Mouse (Mus musculus) kidney, embryonic 15.5 days (tissue): ENCODE measurements around the gene Ccn2. TPM values are rescaled to one million over a fixed set of nuclear protein-coding genes. Genes with fewer than 3 reads are reported as not detected.

Experiments
- ATAC-seq: fragments of 200-750 bp; cut with Nextera tagmentation; replicated peaks from 2 replicates; pipeline ENCODE4 v1.8.0; 2017; ENCODE audit warnings: moderate TSS enrichment; ENCODE audit not compliant: low FRiP score
- H3K27ac ChIP-seq: fragments of 300-500 bp; sonication (generic); 2 replicates; pipeline ENCODE4 v1.5.1; 2015; ENCODE audit warnings: mild to moderate bottlenecking, inconsistent platforms
- H3K27me3 ChIP-seq: fragments of 300-500 bp; sonication (generic); 2 replicates; pipeline ENCODE4 v1.6.1; 2015; ENCODE audit warnings: inconsistent platforms
- H3K36me3 ChIP-seq: fragments of 300-500 bp; sonication (generic); 2 replicates; pipeline ENCODE4 v1.6.1; 2015; ENCODE audit warnings: inconsistent platforms
- H3K4me1 ChIP-seq: fragments of 300-500 bp; sonication (generic); 2 replicates; pipeline ENCODE4 v1.6.1; 2015; ENCODE audit warnings: inconsistent platforms
- H3K4me2 ChIP-seq: fragments of 300-500 bp; sonication (generic); 2 replicates; pipeline ENCODE4 v1.6.1; 2015; ENCODE audit warnings: moderate library complexity, mild to moderate bottlenecking, inconsistent platforms
- H3K4me3 ChIP-seq: fragments of 300-500 bp; sonication (generic); replicated peaks from 2 replicates; pipeline ENCODE4 v1.5.1; 2015; ENCODE audit warnings: mild to moderate bottlenecking, inconsistent platforms
- H3K9ac ChIP-seq: fragments of 300-500 bp; sonication (generic); 2 replicates; pipeline ENCODE4 v1.6.1; 2015; ENCODE audit warnings: mild to moderate bottlenecking, inconsistent platforms
- H3K9me3 ChIP-seq: fragments of 300-500 bp; sonication (generic); replicated peaks from 2 replicates; pipeline ENCODE4 v1.6.1; 2016; ENCODE audit warnings: inconsistent platforms
- WGBS: fragments of 180-500 bp; shearing (Covaris S2); methylation state at CpG from one replicate; pipeline ENCODE4 v1.1.7; 2015; ENCODE audit warnings: mixed read lengths; 5-methylcytosine and 5-hydroxymethylcytosine counted together
- polyA plus RNA-seq: library from polyadenylated mRNA; unstranded; fragments of >200 nt; fragmentation: Nextera tagmentation; extraction: Ambion mirVana; gene quantifications from 2 replicates; pipeline ENCODE4 v1.2.1, GENCODE M21; 2015

Ccn2 gene
- polyA plus RNA-seq, result 8.7 and 10.0 TPM in 2 replicates

DNA sequence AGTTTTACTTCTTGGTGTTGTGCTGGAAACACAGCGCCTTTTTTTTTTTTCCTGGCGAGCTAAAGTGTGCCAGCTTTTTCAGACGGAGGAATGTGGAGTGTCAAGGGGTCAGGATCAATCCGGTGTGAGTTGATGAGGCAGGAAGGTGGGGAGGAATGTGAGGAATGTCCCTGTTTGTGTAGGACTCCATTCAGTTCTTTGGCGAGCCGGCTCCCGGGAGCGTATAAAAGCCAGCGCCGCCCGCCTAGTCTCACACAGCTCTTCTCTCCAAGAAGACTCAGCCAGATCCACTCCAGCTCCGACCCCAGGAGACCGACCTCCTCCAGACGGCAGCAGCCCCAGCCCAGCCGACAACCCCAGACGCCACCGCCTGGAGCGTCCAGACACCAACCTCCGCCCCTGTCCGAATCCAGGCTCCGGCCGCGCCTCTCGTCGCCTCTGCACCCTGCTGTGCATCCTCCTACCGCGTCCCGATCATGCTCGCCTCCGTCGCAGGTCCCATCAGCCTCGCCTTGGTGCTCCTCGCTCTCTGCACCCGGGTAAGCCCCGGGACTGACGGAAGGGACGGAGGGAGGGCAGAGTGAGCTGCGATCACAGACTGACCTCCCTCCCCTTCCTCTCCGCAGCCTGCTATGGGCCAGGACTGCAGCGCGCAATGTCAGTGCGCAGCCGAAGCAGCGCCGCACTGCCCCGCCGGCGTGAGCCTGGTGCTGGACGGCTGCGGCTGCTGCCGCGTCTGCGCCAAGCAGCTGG lies at the start of gene Ccn2:
Gene Ccn2, plus strand, starts transcription at position 193 of the 753 bp plus-strand sequence.
- WGBS, result under 1% methylated on average over 53 of the region's 53 CpGs
- H3K36me3 ChIP-seq, result no peaks in the 10 kb centered on the region
- H3K27me3 ChIP-seq, result no peaks in the 10 kb centered on the region
- no peaks in the 10 kb centered on the region for H3K9me3 ChIP-seq
- peak; percentile 92 for ATAC-seq
- peak within 1 kb of the TSS; percentile 93 for H3K27ac ChIP-seq
- peak within 1 kb of the TSS; percentile 73 for H3K9ac ChIP-seq
- H3K4me2 ChIP-seq, result peak within 1 kb of the TSS; percentile 73
- peak within 1 kb of the TSS; percentile 73 for H3K4me3 ChIP-seq
- H3K4me1 ChIP-seq, result peaks cover 46% of the 10 kb centered on the region

DNA sequence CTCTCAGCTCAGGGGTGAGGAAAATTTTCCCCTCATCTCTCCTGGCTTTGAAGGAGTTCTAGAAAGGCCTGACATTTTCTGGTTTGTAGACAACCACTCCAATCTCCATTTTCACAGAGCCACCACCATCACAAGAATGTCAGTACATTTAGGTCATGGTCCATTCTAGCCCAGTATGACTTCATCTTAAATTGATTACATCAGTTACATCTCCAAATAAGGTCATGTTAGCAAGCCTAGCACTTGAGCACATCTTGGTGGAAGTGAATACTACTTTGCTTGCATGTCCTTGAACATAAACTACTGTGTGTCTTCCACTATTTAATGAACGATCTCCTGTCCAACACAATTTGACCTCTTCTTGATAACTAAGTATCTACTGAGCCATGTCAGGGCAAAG lies 42.4 kb upstream of the Ccn2 start:
- H3K27ac ChIP-seq, result no peak overlapping the region
- WGBS, result 84% methylated on average over 1 of the region's 1 CpGs
- H3K27me3 ChIP-seq, result no peaks in the 10 kb centered on the region
- H3K4me3 ChIP-seq, result no peak overlapping the region
- H3K9me3 ChIP-seq, result no peaks in the 10 kb centered on the region
- no peaks in the 10 kb centered on the region for H3K36me3 ChIP-seq
- H3K9ac ChIP-seq, result no peak overlapping the region
- no peak for ATAC-seq
- H3K4me1 ChIP-seq, result no peaks in the 10 kb centered on the region
- H3K4me2 ChIP-seq, result no peak overlapping the region

DNA sequence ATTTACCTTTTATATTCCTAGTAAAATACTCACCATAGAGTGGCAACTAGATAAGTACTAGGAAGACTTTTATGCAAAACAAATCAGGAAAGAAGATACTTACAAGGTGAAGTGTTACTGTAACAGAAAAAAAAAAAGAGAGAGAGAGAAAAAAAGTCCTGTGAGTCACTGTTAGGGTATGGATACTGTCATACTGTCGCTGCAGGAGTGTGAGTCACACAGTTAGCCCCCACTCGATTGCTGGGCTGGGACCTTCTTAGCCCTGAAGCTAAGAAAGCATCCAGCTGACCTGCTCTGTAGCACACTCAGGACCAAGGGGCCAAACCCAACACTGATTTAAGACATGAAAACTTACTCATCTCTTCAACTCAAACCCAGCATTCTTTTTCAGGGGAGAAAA lies 41.2 kb upstream of the Ccn2 start:
- Histone ChIP-seq H3K4me1 (no peaks in the 10 kb centered on the region), H3K4me3 (no peak overlapping the region), H3K4me2 (no peak overlapping the region), H3K27ac (no peak overlapping the region), H3K36me3 (no peaks in the 10 kb centered on the region), H3K9ac (no peak overlapping the region), H3K27me3 (no peaks in the 10 kb centered on the region), H3K9me3 (no peaks in the 10 kb centered on the region)
- ATAC-seq, result no peak
- WGBS, result 59% methylated on average over 2 of the region's 2 CpGs

DNA sequence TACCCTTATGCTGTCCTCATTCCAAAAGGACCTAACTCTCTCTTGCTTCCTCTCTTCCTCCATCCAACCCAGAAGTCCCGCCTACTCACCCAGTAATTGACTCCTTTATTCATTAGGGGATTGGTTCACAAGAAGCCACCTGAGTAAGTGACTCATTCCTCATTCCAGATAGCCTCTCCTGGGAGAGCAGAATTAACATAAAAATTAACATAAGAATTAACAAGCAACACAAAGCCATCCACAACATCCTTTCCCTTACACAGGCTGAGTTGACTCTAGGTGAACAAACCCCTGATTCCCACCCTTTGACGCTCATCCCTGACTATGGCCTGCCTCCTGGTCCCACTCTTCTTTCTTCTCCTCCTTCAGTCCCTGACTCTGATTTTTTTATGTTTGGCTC lies 36.9 kb upstream of the Ccn2 start:
- Histone ChIP-seq H3K4me1 (no peaks in the 10 kb centered on the region), H3K4me3 (no peak overlapping the region), H3K4me2 (no peak overlapping the region), H3K9me3 (no peaks in the 10 kb centered on the region), H3K27me3 (no peaks in the 10 kb centered on the region), H3K9ac (no peak overlapping the region), H3K27ac (no peak overlapping the region), H3K36me3 (no peaks in the 10 kb centered on the region)
- ATAC-seq, result no peak
- 88% methylated on average over 2 of the region's 2 CpGs for WGBS

DNA sequence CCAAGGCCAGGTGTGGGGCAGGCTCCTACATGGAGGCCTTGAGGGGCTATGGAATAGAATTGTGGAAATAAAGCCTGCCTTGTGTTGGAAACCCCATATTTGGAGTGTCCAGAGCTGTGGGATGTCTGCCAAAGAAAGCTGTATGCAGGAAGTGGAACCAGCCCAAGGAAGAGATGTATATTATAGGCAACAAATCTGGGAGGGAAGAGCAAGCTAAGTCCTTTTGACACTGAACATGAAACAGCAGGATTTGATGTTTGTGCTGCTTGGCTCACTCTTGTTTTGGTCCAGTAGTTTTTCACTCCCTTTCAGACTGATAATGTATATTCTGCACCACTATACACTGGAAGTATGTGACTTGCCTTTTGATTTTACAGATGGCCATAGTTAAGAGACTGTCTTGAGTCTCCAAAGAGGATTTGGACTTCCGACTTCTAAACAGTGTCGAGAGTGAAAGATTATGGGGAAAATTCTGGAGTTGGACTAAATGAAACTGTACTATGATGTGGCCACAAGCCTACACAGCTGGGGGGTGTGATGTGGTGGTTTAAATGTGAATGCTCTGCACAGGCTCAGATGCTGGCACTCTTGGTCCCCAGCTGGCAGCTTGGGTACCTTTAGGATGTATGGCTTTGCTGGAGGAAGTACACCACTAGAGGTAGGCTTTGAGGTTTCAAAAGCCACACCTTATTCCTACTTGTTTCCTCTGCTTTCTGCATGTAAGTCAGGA lies 25.4 kb upstream of the Ccn2 start:
- Histone ChIP-seq H3K4me1 (peaks cover 27% of the 10 kb centered on the region), H3K36me3 (no peaks in the 10 kb centered on the region), H3K27ac (peak overlapping the region; percentile 80), H3K4me2 (no peak overlapping the region), H3K9ac (no peak overlapping the region), H3K4me3 (no peak overlapping the region), H3K9me3 (no peaks in the 10 kb centered on the region), H3K27me3 (no peaks in the 10 kb centered on the region)
- WGBS, result 61% methylated on average over 2 of the region's 2 CpGs
- peak; percentile 77 for ATAC-seq

DNA sequence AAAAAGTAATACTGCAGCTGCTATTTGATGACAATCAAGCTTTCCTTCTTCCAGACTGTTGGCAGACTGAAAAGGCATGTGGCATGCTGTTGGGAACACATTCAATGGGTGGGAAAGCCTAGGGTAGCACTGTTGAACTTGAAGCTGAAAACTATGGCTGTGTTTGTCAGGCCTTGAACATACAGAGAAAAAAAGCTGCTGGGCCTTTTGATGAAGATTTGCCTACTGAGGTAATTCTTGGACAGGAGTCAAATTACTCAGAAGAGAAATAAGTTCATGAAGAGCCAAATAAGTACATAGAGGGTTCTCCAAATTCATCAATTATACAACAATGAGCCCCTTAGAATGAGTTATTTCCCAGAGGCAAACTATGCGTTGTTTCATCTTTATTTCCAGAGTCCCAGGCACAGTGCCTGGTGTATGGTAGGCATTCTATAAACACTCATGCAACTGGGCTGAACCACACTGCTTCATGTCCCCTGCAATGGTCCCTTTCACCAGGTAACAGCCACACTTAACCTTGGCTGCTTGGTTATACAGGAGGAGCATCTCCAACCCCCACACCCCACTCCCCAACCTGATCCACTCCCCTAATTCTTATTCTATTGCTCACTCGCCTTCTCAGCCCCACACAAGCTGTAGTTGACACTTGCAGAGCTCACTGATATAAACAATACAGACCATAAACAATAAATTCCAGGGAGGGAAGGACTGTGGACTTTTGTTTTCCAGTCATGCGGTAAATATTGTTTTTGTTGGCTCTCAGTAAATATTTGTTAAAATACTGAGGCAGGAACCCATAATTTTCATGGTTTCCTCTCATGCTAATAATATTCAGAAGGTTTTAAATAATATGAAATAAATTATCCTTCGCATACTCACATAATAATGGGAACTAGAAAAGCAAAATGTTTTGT lies 22.9 kb upstream of the Ccn2 start:
- WGBS, result 58% methylated on average over 4 of the region's 4 CpGs
- Histone ChIP-seq H3K27ac (peak overlapping the region; percentile 64), H3K36me3 (no peaks in the 10 kb centered on the region), H3K27me3 (no peaks in the 10 kb centered on the region), H3K9me3 (no peaks in the 10 kb centered on the region), H3K9ac (no peak overlapping the region), H3K4me1 (peaks cover 27% of the 10 kb centered on the region), H3K4me2 (no peak overlapping the region), H3K4me3 (no peak overlapping the region)
- no peak for ATAC-seq

DNA sequence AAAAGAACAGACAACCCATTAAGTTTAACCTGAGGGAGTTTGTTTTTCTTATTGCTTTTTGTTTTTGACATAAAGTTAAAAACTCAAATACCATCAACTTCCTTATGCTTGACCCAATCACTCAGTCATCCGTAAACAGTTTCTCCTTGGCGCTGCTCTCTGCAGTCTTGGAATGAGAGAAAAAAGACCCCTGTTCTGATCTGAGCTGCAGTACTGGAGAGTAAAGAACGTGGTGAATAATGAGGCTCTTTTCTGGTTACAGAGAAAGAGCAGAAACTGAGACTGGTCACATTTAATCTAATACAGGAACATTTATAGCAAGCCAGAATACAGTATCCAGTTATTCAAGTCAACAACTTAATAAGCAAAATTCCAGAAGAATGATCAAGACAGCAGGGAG lies 21.8 kb upstream of the Ccn2 start:
- WGBS, result 47% methylated on average over 3 of the region's 3 CpGs
- H3K4me2 ChIP-seq, result no peak overlapping the region
- H3K9me3 ChIP-seq, result no peaks in the 10 kb centered on the region
- no peak for ATAC-seq
- no peak overlapping the region for H3K9ac ChIP-seq
- H3K36me3 ChIP-seq, result no peaks in the 10 kb centered on the region
- peaks cover 27% of the 10 kb centered on the region for H3K4me1 ChIP-seq
- peak overlapping the region; percentile 34 for H3K27ac ChIP-seq
- H3K27me3 ChIP-seq, result no peaks in the 10 kb centered on the region
- H3K4me3 ChIP-seq, result no peak overlapping the region

DNA sequence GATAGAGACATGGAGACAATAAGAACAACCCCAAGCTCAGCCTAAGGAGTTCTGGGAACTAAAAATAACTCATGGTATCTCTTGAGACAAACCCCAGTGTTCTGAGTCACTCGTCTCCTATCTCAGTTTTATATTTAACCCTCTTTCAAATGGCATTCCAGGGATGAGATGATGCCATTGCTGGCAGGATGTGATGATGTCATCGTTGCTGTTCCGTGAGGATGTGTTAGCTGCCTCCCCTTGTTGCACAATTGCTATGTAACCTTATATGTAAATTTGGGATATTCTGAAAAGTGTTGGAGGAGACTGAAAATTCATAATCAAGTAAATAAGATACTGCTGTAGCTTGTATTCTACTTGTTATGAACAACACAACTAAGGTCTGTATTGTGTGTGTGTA lies 14.2 kb upstream of the Ccn2 start:
- no peaks in the 10 kb centered on the region for H3K36me3 ChIP-seq
- no peak overlapping the region for H3K4me2 ChIP-seq
- H3K4me1 ChIP-seq, result peaks cover 3% of the 10 kb centered on the region; the same call in 1 of the 2 replicates
- no peak overlapping the region for H3K9ac ChIP-seq
- no peak overlapping the region for H3K27ac ChIP-seq
- ATAC-seq, result no peak
- no peaks in the 10 kb centered on the region for H3K27me3 ChIP-seq
- no peak overlapping the region for H3K4me3 ChIP-seq
- no peaks in the 10 kb centered on the region for H3K9me3 ChIP-seq
- 74% methylated on average over 3 of the region's 3 CpGs for WGBS

DNA sequence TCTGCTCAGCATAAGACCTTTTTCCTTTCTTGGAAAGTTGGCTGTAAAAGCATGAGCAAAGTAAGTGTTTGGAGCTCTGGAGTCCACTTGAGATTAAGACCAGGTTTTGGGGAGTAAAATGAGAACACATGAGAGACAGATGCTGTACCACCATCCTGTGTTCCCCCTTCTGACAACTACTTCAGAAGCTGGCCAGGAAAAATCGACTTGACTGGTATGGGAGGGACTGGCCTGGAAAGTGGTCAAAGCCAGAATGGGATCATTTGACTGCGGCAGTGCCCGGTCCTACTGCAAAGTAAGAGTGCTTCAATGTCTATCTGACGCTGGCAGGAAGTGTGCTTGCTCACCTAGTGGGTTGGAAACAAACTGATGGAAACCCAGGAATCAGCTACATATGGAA lies 6.4 kb upstream of the Ccn2 start:
- no peak overlapping the region for H3K4me3 ChIP-seq
- no peak overlapping the region for H3K4me2 ChIP-seq
- H3K4me1 ChIP-seq, result peaks cover 20% of the 10 kb centered on the region
- H3K27me3 ChIP-seq, result no peaks in the 10 kb centered on the region
- no peak overlapping the region for H3K27ac ChIP-seq
- no peak overlapping the region for H3K9ac ChIP-seq
- WGBS, result 87% methylated on average over 4 of the region's 4 CpGs
- no peaks in the 10 kb centered on the region for H3K36me3 ChIP-seq
- no peak for ATAC-seq
- no peaks in the 10 kb centered on the region for H3K9me3 ChIP-seq

DNA sequence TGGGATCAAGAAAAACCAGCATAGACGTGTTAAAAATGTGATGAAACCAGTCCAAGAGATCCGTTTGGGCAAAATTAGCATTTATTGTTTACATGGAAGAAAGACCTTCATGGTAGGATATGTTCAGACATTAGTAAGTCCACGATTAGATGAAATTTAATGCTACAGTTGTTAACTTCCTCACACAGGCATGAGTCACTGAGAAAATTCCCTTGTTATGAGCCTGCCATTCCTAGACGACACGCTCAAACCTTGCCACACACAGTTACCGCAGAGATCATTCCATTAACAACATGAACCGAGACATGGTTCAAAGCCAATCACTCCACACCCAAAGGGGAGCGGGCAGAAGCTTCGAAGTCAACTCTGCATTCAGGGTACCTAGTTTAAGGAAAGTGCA lies 6.0 kb upstream of the Ccn2 start:
- H3K27ac ChIP-seq, result no peak overlapping the region
- no peak overlapping the region for H3K4me3 ChIP-seq
- no peak for ATAC-seq
- H3K36me3 ChIP-seq, result no peaks in the 10 kb centered on the region
- no peak overlapping the region for H3K4me2 ChIP-seq
- no peaks in the 10 kb centered on the region for H3K9me3 ChIP-seq
- no peak overlapping the region for H3K9ac ChIP-seq
- H3K4me1 ChIP-seq, result peaks cover 22% of the 10 kb centered on the region
- 90% methylated on average over 9 of the region's 9 CpGs for WGBS
- H3K27me3 ChIP-seq, result no peaks in the 10 kb centered on the region

DNA sequence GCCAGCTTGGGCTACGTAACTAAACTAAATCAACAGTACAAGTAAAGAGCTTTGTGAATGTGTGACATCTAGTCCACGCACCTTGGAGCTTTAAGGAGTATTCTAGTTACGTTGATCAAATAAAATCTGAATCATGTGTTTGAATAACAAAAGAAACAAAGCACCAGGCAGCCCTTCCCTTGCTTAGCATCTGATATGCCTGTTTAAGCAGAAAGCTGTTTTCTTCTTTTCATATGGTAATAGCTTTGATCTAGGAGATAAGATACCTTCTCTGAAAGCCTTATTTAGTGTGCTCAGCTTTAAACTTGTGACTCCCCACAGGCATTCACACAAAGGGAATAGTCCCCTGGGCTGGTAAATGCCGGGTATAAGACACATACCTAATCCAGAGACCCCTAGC lies 4.7 kb upstream of the Ccn2 start:
- H3K9ac ChIP-seq, result no peak overlapping the region
- peaks cover 27% of the 10 kb centered on the region for H3K4me1 ChIP-seq
- 72% methylated on average over 4 of the region's 4 CpGs for WGBS
- H3K36me3 ChIP-seq, result no peaks in the 10 kb centered on the region
- H3K4me3 ChIP-seq, result no peak overlapping the region
- ATAC-seq, result no peak
- no peak overlapping the region for H3K4me2 ChIP-seq
- no peak overlapping the region for H3K27ac ChIP-seq
- no peaks in the 10 kb centered on the region for H3K27me3 ChIP-seq
- no peaks in the 10 kb centered on the region for H3K9me3 ChIP-seq

DNA sequence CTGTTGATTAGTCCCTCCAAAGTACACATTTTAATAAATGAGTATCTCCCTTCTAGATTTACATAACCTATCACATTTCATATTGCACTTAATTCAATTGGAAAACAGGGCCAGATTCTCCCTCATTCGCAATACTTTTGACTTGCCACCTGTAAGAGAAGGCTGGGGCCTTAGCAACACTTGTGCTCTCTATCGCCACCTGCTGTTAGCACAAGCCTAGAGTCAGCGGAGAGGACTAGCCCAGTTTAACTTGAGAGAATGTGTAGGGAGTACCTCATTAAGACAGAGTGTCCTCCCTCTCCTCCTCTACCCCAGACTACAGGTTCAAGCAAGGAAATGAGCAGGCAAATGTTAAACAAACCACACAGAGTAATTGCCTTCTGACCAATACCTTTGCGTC lies 4.1 kb upstream of the Ccn2 start:
- Histone ChIP-seq H3K4me2 (no peak overlapping the region), H3K4me3 (no peak overlapping the region), H3K27me3 (no peaks in the 10 kb centered on the region), H3K36me3 (no peaks in the 10 kb centered on the region), H3K27ac (0 out of 2 replicates have a peak overlapping the region, but pooled peaks have one; percentile 48), H3K9me3 (no peaks in the 10 kb centered on the region), H3K4me1 (peaks cover 30% of the 10 kb centered on the region), H3K9ac (no peak overlapping the region)
- WGBS, result 28% methylated on average over 4 of the region's 4 CpGs
- no peak for ATAC-seq
